Mouse (Mus musculus) liver, embryonic 14.5 days (tissue): ENCODE measurements at regions not wholly inside any gene's neighbourhood (a gene's known extent, or its start where the extent isn't known, plus 50 kb on each side); places are given as distances from the start of the nearest gene placed in this dataset.

Experiments
- CTCF ChIP-seq: IDR thresholded peaks from 2 replicates; pipeline ENCODE4 v1.5.1; 2016; ENCODE audit warnings: antibody characterized with exemption, low read depth, control low read depth
- EP300 ChIP-seq: IDR thresholded peaks from 2 replicates; pipeline ENCODE4 v1.6.1; 2016; ENCODE audit warnings: antibody characterized with exemption, low read depth

- TF ChIP-seq CTCF (no peak), EP300 (no peak)
Observed at GRCm38 (mm10) chr1:75772131-75772530, 226.1 kb downstream of the Slc4a3 start.
